Mouse (Mus musculus): ENCODE results near the gene Taf11. TPM values are rescaled to one million over a fixed set of nuclear protein-coding genes. Genes with fewer than 3 reads are reported as not detected.

The Taf11 gene
- total and polyA plus RNA-seq, 2 experiments = 5.1 to 8.9 TPM

DNA sequence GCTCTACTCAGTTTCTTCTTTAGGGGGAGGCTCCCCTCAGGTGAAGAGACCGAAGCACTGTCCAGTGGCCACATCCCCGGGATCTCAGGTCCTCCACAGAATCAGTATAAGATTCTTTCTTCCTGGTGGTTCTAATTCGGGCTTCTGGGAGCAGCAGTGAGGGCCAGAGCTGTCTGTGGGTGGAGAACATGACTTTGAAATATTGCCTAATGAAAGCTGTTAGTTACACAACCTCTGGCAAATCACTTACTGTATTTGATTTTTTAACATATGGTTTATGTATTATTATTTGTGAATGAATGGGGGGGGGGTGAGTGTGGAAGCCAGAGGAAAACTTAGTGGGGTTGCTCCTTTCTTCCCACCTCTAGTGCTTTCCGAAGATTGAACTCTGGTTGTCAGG is 22.2 kb upstream of the Taf11 start:
- Histone ChIP-seq H3K79me2 (ENCODE audit: control insufficient read depth, insufficient read depth, low read length) (peaks cover 50% of the 10 kb centered on the region; the same call in 1 of the 2 replicates), H3K9ac (ENCODE audit: low read depth, low read length) (no peak overlapping the region), H3K27me3 (ENCODE audit: control insufficient read depth, insufficient read depth, low read length) (no peaks in the 10 kb centered on the region), H3K27ac (replicated peaks; ENCODE audit: insufficient read depth, low read depth, low read length) (no peak overlapping the region), H3K4me3 (ENCODE audit: insufficient read depth, low read depth, low read length) (no peak overlapping the region), H3K36me3 (ENCODE audit: control insufficient read depth, insufficient read depth, low read length) (no peaks in the 10 kb centered on the region), H3K4me1 (ENCODE audit: control insufficient read depth, insufficient read depth, low read length) (peaks cover 2% of the 10 kb centered on the region; the same call in 1 of the 2 replicates)
- WGBS = 50% methylated on average over 4 of the region's 4 CpGs
- peak; percentile 26 for DNase-seq (ENCODE audit: extremely low read depth, low read depth, low spot score)
- TF ChIP-seq CTCF (IDR thresholded peaks at IDR 0.05; ENCODE audit: low read depth, low read length) (no peak), POLR2A (IDR thresholded peaks at IDR 0.05; ENCODE audit: extremely low read depth, insufficient read depth, low read length) (no peak)

DNA sequence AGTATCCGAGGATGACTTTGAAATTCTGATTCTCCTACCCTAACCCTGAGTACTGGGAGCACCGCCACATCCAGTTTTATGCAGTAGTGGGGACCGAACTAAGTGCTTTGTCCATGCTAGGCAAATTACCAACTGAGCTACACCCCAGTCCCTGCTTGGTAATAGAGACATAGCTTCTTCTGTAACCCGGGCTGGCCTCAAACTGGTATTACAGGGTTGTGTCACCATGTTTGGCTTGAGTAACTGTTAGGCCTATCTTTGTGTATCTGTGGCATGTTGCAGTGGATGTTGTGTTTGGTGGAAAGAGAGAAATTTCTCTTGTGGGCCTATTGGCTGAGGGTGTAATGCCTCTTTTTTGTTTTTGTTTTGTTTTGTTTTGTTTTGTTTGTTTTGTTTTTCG is 20.6 kb upstream of the Taf11 start:
- Histone ChIP-seq H3K4me3 (ENCODE audit: insufficient read depth, low read depth, low read length) (no peak overlapping the region), H3K9ac (ENCODE audit: low read depth, low read length) (no peak overlapping the region), H3K27ac (replicated peaks; ENCODE audit: insufficient read depth, low read depth, low read length) (no peak overlapping the region), H3K27me3 (ENCODE audit: control insufficient read depth, insufficient read depth, low read length) (no peaks in the 10 kb centered on the region), H3K4me1 (ENCODE audit: control insufficient read depth, insufficient read depth, low read length) (no peaks in the 10 kb centered on the region), H3K79me2 (ENCODE audit: control insufficient read depth, insufficient read depth, low read length) (peaks cover 54% of the 10 kb centered on the region; the same call in 1 of the 2 replicates), H3K36me3 (ENCODE audit: control insufficient read depth, insufficient read depth, low read length) (no peaks in the 10 kb centered on the region)
- DNase-seq (ENCODE audit: extremely low read depth, low read depth, low spot score) = no peak
- no peak for TF ChIP-seq POLR2A (IDR thresholded peaks at IDR 0.05; ENCODE audit: extremely low read depth, insufficient read depth, low read length)
- TF ChIP-seq CTCF (IDR thresholded peaks at IDR 0.05; ENCODE audit: low read depth, low read length) = no peak
- WGBS = 87% methylated on average over 5 of the region's 5 CpGs

DNA sequence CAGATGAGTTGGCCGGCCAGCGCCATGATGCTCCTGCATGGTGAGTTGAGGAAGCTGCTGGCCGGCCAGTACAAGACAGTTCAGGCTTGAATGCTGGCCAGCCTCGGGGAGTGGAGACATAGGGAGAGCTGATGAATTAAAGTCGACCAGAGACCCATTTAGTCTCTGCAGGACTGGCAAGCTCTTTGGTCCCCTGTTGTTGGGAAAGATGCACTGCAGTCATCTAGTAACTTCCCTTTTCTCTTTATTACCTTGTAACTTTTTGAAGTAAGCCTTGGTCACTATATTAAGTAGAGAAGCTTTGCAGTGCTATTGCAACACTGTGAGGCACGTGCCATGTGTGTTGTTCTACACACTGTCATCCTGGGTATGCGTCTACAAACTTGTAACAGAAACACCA is 15.9 kb upstream of the Taf11 start:
- Histone ChIP-seq H3K79me2 (ENCODE audit: control insufficient read depth, insufficient read depth, low read length) (peaks cover 53% of the 10 kb centered on the region; the same call in 1 of the 2 replicates), H3K9ac (ENCODE audit: low read depth, low read length) (no peak overlapping the region), H3K36me3 (ENCODE audit: control insufficient read depth, insufficient read depth, low read length) (no peaks in the 10 kb centered on the region), H3K4me1 (ENCODE audit: control insufficient read depth, insufficient read depth, low read length) (0 out of 2 replicates have a peak, but pooled peaks cover 2% of the 10 kb centered on the region), H3K4me3 (ENCODE audit: insufficient read depth, low read depth, low read length) (no peak overlapping the region), H3K27ac (replicated peaks; ENCODE audit: insufficient read depth, low read depth, low read length) (no peak overlapping the region), H3K27me3 (ENCODE audit: control insufficient read depth, insufficient read depth, low read length) (no peaks in the 10 kb centered on the region)
- TF ChIP-seq POLR2A (IDR thresholded peaks at IDR 0.05; ENCODE audit: extremely low read depth, insufficient read depth, low read length) (no peak), CTCF (IDR thresholded peaks at IDR 0.05; ENCODE audit: low read depth, low read length) (no peak)
- WGBS = 67% methylated on average over 7 of the region's 7 CpGs
- no peak for DNase-seq (ENCODE audit: extremely low read depth, low read depth, low spot score)

DNA sequence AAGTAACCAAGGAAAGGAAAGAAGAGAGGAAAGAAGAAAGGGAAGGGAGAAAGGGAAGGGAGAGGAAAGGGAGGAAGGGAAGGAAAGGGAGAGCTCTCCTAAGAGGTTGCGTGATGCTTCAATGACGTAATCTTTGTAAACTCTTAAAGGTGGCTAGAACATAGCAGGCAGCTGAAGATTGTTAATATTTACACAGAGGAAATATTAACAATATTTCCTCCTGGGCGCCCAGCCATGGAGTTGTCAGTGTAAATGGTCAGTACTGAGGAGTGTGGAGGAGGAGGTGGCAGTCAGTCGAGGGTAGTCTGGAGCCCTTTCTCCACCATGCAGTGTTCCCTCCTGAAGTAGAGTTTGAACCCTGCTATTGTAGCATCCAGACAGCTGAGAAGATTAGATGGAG is 15.4 kb upstream of the Taf11 start:
- no peak overlapping the region for H3K27ac ChIP-seq (replicated peaks; ENCODE audit: insufficient read depth, low read depth, low read length)
- TF ChIP-seq CTCF (IDR thresholded peaks at IDR 0.05; ENCODE audit: low read depth, low read length) (no peak), POLR2A (IDR thresholded peaks at IDR 0.05; ENCODE audit: extremely low read depth, insufficient read depth, low read length) (no peak)
- H3K4me3 ChIP-seq (ENCODE audit: insufficient read depth, low read depth, low read length) = no peak overlapping the region
- H3K27me3 ChIP-seq (ENCODE audit: control insufficient read depth, insufficient read depth, low read length) = no peaks in the 10 kb centered on the region
- no peak overlapping the region for H3K9ac ChIP-seq (ENCODE audit: low read depth, low read length)
- 60% methylated on average over 4 of the region's 4 CpGs for WGBS
- H3K4me1 ChIP-seq (ENCODE audit: control insufficient read depth, insufficient read depth, low read length) = peaks cover 4% of the 10 kb centered on the region; the same call in 1 of the 2 replicates
- DNase-seq (ENCODE audit: extremely low read depth, low read depth, low spot score) = no peak
- no peaks in the 10 kb centered on the region for H3K36me3 ChIP-seq (ENCODE audit: control insufficient read depth, insufficient read depth, low read length)
- peaks cover 50% of the 10 kb centered on the region; the same call in 1 of the 2 replicates for H3K79me2 ChIP-seq (ENCODE audit: control insufficient read depth, insufficient read depth, low read length)

DNA sequence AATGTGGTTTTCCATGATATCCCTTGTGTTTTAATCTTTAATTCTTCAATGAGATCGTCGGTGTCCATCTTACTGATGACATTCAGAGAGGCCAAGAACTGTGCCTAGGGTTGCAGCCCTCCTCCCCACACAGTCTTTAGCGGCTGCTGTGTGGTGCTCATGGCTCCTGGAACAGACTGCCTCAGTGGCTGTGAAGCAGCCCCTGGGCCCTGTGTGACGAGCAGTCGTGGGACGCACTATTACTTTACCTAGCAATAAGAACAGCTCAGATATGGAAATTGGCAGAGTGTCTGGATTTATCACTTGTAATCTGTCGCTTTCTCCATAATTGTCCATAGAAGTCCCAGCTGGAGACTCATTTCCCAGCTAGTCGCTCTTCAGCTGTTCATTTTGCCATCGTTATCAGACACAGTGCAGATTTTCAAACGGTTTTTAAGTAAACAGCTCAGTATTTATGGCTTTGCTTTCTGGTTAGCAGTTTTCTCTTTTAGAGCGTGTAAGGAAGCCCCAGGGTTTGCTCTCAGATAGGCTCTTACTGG is 12.6 kb upstream of the Taf11 start:
- Histone ChIP-seq H3K9ac (ENCODE audit: low read depth, low read length) (no peak overlapping the region), H3K36me3 (ENCODE audit: control insufficient read depth, insufficient read depth, low read length) (no peaks in the 10 kb centered on the region), H3K4me1 (ENCODE audit: control insufficient read depth, insufficient read depth, low read length) (peaks cover 5% of the 10 kb centered on the region; the same call in 1 of the 2 replicates), H3K27me3 (ENCODE audit: control insufficient read depth, insufficient read depth, low read length) (no peaks in the 10 kb centered on the region), H3K27ac (replicated peaks; ENCODE audit: insufficient read depth, low read depth, low read length) (no peak overlapping the region), H3K4me3 (ENCODE audit: insufficient read depth, low read depth, low read length) (no peak overlapping the region), H3K79me2 (ENCODE audit: control insufficient read depth, insufficient read depth, low read length) (peaks cover 44% of the 10 kb centered on the region)
- no peak for TF ChIP-seq CTCF (IDR thresholded peaks at IDR 0.05; ENCODE audit: low read depth, low read length)
- no peak for TF ChIP-seq POLR2A (IDR thresholded peaks at IDR 0.05; ENCODE audit: extremely low read depth, insufficient read depth, low read length)
- DNase-seq (ENCODE audit: extremely low read depth, low read depth, low spot score) = no peak
- WGBS = 84% methylated on average over 11 of the region's 11 CpGs

DNA sequence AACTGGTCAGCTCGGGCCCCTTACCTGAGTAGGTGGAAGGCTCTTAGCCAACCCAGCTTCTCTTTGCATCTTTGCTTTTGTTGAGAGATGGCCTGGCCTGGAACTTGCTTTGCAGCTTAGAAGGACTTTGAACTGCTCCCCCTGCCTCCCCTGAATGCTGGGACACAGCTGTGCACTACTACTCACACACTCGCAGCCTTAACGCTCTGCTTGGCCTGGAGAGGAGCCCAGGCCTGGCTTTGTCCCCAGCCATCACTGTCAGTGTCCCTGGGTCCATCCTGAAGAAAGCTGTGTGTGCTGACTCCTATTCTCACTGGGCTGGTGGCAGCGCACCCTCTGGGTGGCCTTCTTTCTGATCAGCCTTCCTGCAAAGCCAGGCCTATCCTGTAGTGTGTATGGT is 11.0 kb upstream of the Taf11 start:
- no peak overlapping the region for H3K4me3 ChIP-seq (ENCODE audit: insufficient read depth, low read depth, low read length)
- no peaks in the 10 kb centered on the region for H3K27me3 ChIP-seq (ENCODE audit: control insufficient read depth, insufficient read depth, low read length)
- H3K79me2 ChIP-seq (ENCODE audit: control insufficient read depth, insufficient read depth, low read length) = peaks cover 36% of the 10 kb centered on the region
- H3K27ac ChIP-seq (replicated peaks; ENCODE audit: insufficient read depth, low read depth, low read length) = no peak overlapping the region
- 26% methylated on average over 4 of the region's 4 CpGs for WGBS
- H3K36me3 ChIP-seq (ENCODE audit: control insufficient read depth, insufficient read depth, low read length) = no peaks in the 10 kb centered on the region
- TF ChIP-seq POLR2A (IDR thresholded peaks at IDR 0.05; ENCODE audit: extremely low read depth, insufficient read depth, low read length) = no peak
- TF ChIP-seq CTCF (IDR thresholded peaks at IDR 0.05; ENCODE audit: low read depth, low read length) = no peak
- peak; percentile 34 for DNase-seq (ENCODE audit: extremely low read depth, low read depth, low spot score)
- peaks cover 5% of the 10 kb centered on the region; the same call in 1 of the 2 replicates for H3K4me1 ChIP-seq (ENCODE audit: control insufficient read depth, insufficient read depth, low read length)
- H3K9ac ChIP-seq (ENCODE audit: low read depth, low read length) = no peak overlapping the region
